Mouse (Mus musculus) thymus, adult 18-20 months (tissue): ENCODE measurements around the gene Igf1.

Source experiments
- DNase-seq, 2 experiments: peaks; one replicate each; pipeline ENCODE4 v3.0.0; 2022; ENCODE audit warnings: mixed read lengths in 2 of 2

Igf1 gene

DNA sequence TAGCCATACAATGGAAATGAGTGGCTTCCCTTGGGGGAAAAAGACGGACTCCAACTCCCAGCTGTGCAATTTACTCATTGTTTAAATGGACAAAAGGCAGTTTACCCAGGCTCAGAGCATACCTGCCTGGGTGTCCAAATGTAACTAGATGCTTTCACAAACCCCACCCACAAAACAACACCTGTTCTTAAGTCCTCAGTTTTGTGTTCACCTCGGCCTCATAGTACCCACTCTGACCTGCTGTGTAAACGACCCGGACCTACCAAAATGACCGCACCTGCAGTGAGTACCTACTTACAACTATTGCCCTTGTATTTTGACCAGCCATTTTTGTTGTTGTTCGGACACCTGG, 3.0 kb downstream of the Igf1 start:
- no peak for DNase-seq

DNA sequence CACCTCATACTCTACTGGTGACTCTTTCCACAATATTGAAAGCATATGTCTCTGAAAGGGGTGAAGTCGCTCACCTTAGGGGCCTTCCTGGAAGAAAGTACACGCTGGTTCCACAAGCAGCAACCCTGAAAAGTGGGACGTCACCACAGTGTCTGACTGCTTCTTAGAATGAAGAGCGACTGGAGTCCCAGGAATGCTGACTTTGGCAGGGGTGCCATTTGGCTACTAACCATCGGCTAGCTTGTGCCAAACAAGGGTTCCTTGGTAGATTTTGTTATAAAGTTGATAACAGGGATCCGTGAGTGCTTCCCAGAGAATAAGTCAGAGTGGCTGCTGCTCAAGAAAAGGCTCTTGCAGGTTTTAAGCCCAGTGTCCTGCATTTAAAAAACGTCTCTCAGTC, 4.8 kb downstream of the Igf1 start:
- no peak for DNase-seq

DNA sequence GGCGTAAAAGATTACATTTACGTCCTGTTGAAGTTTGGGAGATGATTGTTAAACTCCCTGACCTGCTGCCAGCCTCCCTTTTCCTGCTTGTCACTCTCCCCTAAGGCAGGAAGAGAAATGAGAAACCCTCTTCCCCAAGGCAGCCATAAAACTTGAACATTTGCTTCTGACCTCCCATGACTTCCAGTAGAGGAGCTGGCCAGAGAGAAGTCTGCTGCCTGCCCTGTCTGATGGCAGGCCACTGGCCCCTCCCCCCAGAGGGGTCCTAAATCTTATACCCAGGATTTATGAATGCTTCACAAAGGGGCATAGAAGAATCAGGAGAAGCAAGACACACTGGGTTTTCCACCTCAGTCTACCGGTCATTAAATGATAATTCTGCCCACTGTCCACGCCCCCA, 5.3 kb downstream of the Igf1 start:
- no peak for DNase-seq

DNA sequence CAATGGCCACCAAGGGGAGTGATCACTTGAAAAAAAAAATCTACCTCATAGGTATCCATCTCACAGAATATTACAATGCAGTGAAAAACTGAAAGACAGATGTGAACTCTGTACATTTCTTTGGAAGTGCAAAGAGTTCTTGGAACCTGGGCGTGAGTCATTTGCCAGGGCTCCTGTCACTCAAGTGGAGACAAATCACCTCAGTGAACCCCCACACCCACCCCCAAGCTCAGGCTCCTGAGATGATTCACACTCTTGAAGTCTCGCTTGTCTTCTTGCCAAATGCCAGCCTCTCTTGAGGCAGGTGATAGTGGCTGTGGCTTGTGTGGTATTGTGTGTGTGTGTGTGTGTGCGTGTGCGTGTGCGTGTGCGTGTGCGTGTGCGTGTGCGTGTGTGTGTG, 7.6 kb downstream of the Igf1 start:
- DNase-seq = no peak

DNA sequence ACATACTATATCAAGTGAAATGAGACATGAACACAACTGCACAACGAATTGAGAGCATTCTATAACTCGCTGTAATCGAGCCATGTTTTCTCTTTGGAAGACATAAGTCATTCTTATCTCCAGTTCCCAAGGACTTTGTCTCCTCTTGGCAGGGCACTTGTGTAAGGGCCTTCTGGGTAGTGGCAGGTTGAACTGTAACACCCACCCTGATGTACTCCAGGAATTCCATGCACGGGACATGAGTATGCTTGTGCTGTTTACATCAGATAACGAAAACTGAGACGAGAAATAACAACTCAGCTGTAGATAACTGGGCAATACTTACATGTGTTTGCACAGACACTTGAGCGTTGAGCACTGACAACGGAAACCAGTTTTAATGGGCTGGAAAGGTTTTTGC, 8.4 kb downstream of the Igf1 start:
- DNase-seq = no peak

DNA sequence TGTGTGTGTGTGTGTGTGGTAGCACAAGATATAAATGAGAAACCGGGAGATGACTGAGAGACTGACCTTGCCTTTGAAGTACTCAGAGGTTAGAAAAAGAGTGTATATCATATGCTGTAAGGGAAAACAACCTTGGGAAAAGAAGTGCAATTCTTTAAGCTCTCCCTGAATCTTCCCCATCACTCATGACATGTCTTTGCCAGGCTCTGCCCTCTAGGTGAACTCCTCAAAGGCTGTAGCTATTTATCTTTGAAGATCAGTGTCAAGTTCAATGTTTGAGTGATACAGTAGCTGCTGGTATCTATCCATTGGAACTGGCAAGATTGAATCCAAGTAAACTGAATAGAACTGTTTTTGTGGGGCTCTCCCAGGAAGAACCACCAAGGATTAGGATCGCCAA, 9.2 kb downstream of the Igf1 start:
- no peak for DNase-seq

DNA sequence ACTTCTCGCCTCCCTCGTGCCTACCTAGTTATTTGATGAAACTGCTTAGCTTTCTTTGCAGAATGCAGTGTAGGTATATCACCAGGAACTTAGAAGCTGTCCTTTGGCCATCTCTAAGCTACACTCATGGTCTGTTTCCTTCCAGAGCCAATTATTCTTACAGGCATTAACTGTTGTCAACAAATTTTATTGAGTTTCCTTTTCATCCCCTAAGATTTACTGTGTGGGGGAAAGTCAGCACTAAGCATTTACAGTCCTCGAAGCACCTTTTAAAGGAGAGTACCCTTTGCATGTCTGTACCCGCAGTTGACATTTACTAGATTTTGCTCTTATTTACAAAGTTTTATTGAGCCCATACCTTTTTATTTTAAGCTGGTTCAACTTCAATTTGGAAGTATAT, 9.6 kb downstream of the Igf1 start:
- no peak for DNase-seq

DNA sequence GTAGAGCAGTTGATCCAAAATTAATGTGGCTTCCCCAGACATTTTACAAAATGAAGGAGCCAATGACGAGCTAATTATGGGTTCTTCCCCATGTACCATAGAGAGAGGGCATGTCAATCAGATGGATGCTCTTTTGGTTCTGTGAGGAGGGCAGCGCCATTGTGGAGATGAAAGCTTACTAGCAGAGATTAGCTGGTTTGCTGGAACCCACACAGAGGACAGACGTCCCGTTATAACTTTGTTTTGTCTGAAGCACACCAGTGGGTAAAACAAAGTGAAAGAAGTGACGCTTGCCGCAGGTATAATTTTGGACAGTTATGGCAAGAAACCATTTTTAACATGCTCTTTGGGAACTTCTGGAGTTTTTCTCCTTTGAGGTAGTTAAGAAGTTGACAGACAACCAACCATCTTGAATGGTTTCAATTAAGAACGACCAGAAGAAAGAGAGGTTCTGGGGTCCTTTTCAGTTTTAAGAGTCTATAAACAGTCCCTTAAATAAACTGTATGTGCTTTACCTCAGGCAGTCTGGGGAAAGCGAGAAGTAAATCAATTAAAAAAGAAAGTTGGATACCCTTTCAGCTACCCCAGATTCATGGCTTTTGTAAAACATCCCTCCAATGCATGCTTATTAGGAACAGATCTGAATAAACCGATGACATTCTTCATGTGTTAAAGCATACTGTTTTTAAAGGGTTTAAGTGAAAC, 10.4 kb downstream of the Igf1 start:
- no peak for DNase-seq

DNA sequence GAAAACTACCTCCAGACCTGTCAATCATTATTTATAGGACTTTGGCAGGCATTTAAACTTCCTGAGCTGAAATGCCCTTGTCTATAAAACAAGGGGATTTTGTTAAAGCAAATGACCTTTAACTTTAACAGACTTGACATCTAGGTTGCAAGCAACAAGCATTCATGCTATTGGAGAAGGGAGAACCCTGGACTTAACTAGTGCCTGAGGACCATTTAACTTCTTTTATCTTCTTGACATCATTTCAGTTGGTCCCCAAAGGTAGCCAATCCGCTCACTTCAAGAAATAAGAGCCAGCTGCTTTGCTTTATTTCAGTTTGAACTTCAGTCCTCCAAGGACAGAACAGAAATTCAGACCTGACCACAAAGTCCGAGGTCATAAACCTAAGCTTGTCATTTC, 11.1 kb downstream of the Igf1 start:
- DNase-seq = no peak

DNA sequence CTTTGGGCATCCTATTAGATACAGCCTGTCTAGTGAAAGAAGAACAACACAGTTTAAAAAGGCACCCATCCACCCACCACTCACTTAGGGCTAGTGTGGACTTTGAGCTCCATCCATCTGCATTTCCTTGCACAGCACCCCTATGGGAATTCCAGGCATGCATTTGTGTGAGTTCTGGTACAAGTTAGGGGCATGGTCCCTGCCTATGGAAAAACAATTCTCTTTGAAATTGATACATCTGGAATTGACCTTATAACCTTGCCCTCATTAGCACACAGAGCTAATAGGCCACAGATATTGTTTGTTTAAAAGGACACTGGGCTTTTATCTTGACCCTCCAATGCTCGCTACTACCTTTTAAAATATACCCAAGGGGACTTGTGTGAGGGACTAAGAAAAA, 11.6 kb downstream of the Igf1 start:
- DNase-seq = no peak

DNA sequence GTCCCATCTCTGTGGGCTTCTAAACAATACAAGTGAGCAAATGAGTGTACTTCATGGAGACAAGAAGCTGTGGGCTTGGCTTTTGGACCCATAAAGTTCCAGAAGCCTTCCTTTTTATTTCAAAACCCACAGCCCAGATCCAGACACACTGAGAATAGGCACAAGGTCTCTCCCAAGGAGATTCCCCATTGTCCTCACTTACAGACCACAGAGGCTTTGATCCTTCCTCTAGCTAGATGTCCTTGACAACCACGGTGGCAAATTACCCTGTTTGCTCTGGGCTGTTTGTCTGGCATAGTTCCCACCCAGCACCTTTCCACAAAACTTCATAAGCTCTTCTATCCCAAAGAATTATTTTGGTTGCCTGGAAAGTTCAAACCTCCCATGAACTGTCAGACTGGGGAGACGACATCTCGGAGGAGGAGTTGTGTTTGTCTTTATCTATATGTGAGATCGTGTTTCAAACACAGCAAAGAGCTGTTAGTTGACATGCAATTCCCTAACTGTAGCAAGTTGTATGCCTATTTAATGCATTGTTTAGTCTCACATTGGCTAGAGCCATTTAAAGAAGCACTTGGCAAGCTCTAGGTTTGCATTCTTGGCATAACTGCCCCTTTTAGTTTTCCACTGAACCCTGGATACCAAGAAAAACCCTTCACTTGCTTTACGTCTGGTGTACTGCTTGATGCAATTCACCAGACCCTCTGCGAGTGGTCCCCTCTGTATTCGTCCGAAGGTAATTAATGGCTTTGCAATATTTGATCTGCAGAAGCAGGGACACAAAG, 14.0 kb downstream of the Igf1 start:
- no peak for DNase-seq

DNA sequence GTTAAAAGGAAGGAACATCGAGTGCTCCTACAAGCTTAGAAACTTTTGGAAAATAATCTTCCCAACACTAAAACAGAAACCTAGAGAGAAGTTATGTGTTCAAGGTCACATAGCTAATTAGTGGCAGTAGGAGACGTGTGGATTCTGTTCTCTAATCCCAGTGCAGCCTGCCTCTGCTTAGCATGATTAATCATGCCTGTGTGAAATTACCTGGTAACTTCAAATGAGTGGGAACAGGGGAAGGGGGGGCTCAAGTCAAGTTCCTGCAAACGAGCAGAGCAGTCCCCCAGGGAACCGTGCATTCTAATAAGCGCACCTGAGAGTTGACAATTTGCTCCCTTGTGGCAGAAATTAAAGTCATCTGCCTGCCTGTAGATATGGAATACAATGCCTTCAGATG, 14.8 kb downstream of the Igf1 start:
- DNase-seq = no peak

DNA sequence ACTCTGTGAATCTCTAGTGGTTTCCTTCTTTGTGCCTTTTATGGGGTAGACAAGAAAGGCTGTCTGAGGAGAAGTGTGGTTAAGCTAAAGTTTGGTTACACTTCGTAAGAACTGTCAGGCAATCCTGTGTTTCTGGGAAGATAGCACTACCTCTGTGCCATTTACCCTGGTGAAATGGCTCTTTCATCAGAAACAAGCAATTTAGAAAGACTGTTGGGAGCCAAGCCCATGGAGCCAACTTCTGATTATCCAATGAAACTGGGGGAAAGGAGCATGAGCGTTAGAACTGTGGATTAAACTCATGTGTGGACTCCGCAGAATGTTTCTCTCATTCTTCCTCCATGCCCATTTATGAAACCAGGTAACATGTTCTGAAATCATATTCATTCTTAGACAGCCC, 15.5 kb downstream of the Igf1 start:
- no peak for DNase-seq

DNA sequence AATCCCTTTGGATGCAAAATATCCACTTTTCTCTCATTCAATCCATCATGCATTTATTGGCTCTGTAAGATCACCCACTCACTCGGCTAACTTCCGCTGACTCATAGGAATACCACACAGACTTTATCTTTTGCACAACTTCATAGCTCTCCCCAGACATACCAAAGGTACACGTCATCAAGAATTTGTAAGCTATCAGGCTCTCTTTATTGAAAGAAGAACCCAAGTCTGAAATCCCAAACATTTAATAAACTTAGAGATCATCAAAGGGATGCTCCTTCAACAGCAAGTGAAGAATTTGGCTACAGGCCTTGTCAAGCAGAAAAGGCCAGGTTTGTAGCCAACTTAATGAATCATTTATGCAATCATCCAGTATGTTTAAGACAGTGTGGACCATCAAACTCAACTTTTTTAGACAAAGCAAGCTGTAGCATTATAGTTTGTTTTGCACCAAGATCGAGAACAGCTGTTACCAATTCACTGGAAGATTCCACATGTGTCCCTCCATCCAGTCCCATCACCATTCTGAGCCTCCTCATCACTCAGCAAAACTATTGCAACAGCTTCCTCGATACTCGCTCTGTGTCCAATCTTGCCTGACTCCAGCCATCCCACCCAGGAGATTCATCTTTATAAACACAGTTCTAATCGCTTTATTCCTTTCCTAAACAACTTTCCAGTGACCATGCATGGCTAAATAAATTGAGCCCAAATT, 22.2 kb downstream of the Igf1 start:
- DNase-seq = no peak

DNA sequence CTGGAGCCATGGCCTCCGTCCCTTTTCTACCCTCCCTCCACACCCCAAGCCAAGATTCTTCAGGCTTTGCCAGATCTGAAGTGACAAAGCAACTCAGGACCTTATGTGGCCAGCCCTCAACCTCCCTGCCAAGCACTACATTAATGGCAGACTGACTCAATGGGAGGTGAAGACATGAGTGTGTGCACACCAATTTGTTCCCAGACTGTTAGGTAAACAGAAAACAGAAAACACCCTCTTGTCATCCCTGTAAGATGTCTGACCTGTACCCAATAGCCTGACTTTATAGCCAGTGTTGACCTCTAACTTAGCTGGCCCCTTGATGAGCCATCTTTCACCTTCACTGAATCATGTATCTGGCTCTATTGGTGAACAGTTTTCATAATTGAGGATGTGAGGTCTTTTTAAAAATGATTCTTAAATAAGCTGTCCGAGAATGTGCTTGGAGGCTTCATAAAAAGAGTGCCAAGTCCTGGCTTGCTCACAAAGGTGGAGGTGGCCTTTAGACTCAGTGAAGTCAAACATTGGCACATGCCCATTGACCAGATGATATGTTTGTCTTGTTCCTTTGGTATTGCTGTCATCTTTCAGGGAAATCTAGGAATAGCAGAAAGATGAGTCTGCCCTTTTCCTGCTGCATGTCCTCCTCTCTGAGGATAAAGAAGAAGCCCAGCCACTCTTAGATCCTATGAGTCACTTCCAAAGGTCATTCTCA, 27.4 kb downstream of the Igf1 start:
- DNase-seq = no peak

DNA sequence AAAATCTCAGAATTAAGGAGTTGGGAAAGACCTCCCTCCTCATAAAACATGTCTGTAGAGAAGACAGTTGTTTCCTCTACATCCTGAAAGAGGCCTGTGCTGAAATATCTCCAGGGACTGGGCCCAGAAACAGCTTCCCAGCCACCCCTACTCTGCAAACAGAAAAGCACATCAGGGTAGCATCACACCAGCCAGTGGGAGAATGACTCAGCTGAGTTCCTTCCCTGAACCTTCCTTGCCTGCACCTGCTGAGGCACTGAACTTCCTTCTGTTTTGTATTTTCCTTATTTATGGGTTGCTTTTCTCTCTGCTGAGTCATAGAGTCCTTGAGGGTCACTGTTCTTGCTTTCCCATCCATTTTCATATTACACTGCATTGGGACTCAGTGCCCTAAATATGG, 31.8 kb downstream of the Igf1 start:
- DNase-seq = no peak

DNA sequence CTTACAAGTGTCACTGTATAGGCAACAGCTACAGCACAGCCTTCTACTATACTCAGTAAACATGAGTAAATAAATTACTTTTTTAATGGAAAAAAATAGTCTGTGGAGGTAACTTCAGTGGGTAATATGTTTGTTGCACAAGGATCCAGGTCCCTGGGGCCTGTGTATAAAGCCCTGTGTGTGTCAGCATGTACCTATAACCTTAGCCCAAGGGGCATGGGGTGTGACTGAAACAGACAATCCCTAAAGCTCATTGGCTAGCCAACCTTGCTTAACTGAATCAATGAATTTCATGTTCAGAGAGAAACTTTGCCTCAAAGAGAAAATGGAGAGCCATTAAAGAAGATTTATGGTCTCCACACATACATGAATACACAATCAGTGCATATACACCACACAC, 34.2 kb downstream of the Igf1 start:
- DNase-seq = no peak

DNA sequence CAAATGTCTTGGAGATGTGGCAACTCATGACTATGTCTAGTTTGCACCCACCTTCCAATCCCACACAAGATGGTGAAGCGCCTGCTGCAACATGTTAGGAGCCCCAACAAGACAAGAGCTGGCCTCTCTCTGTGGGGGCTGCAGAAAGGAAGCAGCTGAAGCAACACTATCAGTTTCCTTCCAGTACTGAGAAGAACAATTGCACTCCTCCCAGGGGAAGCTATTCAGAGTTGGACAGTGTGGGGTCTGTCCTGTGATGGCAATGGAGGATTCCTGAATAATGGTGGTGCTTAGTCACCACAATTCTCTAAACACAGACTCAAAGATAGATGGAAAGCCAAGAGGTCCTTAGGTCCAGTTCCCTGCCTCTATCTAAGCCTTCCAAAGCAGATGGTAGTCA, 35.2 kb downstream of the Igf1 start:
- DNase-seq = no peak

DNA sequence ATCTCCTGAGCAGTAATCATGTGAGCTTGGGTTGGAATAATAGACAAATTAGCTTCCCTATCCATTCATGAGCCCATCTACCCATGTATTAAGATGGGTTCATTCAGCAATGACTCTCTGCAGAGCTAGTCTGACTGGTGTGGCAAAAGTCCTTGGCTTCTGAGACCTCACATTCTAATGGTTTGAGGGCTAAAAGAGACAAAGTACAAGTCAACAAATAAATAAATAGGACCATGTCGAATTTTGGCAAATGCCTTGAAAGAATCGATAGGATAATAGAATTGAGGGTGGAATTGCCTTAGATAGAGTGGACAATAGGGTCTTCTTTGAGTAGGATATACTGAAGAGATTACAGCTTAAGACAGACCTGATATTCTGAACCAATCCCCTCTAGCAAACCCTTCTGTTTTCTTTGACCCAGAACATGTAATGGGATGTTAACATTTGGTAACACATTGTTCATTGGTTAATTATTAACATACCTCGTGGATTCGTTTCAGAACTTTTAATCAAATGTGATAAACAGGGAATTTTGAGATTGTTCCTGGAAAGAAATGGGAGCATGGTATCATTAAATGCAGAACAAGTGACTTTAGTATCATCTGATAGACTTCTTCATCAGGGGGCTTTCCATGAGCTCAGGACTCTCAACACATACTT, 36.5 kb downstream of the Igf1 start:
- DNase-seq = no peak

DNA sequence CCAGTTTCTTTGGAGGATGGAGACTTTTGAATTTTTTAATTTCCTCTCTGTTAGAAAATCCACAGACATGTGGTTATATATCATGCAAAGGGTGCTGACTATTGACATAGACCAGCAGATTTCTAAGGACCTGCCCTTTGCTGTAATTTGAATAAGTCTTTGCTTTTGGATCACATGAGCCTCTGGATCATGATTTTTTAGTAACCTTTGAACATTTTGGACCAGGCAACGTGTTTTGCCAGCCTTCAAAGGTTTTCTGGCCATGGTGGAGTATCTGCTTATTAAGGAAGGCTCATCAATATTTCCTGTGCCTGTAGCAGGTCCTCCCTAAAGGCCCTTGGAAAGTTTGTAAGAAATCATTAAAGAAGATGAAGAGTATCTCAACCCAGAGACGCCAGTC, 37.3 kb downstream of the Igf1 start:
- no peak for DNase-seq

DNA sequence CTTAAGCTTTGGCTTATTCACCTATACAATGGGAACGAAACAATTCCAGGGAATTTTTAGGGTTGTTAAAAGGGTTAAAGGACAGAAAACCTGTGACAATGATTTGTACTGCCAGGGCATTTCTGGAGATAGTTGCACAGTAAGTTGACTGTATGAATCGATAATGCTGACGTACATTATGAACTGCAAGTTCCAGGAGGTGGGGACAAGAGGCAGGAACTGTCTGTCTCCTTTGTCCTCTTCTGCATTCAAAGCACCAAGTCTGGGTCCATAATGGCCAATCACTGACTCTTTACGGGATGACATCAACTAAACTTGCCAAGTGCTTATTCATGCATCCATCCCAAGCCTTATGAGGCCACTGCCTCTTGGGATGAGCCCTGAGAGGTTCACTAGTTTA, 39.3 kb downstream of the Igf1 start:
- no peak for DNase-seq

DNA sequence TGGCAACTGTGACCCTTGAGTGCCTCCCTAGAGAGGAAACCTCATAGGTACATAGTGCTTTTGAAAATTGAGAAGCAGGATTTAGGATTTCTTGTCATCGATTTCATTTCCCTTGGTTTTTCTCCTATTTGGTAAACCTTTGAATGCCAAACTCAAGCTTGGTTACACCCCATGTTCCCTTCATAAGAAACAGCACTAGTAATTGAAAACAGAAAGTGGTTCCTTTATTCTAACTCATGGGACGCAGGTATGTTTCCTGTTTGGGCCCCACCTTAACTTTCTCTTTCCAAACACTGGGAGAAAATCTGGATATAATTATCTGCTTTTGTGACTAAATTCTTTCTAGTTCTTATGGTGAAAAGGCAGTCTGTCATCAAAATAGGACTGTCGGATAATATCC, 40.8 kb downstream of the Igf1 start:
- no peak for DNase-seq

DNA sequence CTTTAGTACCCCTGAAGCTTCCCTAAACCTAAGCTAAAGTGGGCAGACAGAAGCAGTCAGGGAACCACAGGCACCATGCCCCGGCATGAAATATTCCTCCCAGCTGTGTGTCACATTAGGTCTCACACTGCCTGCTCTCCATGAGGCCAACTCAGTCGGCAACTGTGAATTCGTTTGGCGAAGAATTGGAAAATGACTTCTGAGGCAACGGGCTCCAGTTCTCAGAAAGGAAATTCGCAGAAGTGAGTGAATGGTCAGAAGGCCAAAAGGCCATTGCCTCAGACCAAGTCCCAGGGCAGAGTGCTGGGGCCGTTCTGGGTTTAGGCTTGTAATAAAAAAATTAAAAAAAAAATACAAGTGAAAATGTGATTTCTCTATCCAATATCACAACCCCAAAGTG, 43.9 kb downstream of the Igf1 start:
- DNase-seq = no peak
